Mouse (Mus musculus) hindbrain, embryonic 15.5 days (tissue): ENCODE measurements around the gene Fam120c. TPM values are rescaled to one million over a fixed set of nuclear protein-coding genes. Genes with fewer than 3 reads are reported as not detected.
"Not testable (repeated sequence)": the region's sequence is repeated elsewhere in the genome, so short reads cannot be mapped to it uniquely, and the experiment has no call there.

ENCODE experiments used
- ATAC-seq: fragments of 200-750 bp; cut with Nextera tagmentation; 2 replicates; pipeline ENCODE4 v1.8.0; 2017; ENCODE audit warnings: low read depth, moderate number of reproducible peaks, moderate TSS enrichment; ENCODE audit not compliant: low FRiP score
- H3K27ac ChIP-seq: fragments of 300-500 bp; sonication (generic); replicated peaks from 2 replicates; pipeline ENCODE4 v1.5.1; 2015; ENCODE audit warnings: mild to moderate bottlenecking, inconsistent platforms
- H3K27me3 ChIP-seq: fragments of 300-500 bp; sonication (generic); 2 replicates; pipeline ENCODE4 v1.6.1; 2015; ENCODE audit warnings: control low read depth, inconsistent platforms
- H3K36me3 ChIP-seq: fragments of 300-500 bp; sonication (generic); 2 replicates; pipeline ENCODE4 v1.6.1; 2015; ENCODE audit warnings: control low read depth, inconsistent platforms
- H3K4me1 ChIP-seq: fragments of 300-500 bp; sonication (generic); replicated peaks from 2 replicates; pipeline ENCODE4 v1.6.1; 2015; ENCODE audit warnings: control low read depth, inconsistent platforms
- H3K4me2 ChIP-seq: fragments of 300-500 bp; sonication (generic); 2 replicates; pipeline ENCODE4 v1.6.1; 2015; ENCODE audit warnings: moderate library complexity, mild to moderate bottlenecking, inconsistent platforms
- H3K4me3 ChIP-seq: fragments of 300-500 bp; sonication (generic); 2 replicates; pipeline ENCODE4 v1.5.1; 2015; ENCODE audit warnings: mild to moderate bottlenecking, inconsistent platforms
- H3K9ac ChIP-seq: fragments of 300-500 bp; sonication (generic); 2 replicates; pipeline ENCODE4 v1.6.1; 2015; ENCODE audit warnings: inconsistent platforms
- H3K9me3 ChIP-seq: fragments of 300-500 bp; sonication (generic); 2 replicates; pipeline ENCODE4 v1.6.1; 2016; ENCODE audit warnings: control low read depth, inconsistent platforms
- WGBS: fragments of 180-500 bp; shearing (Covaris S2); methylation state at CpG from one replicate; pipeline ENCODE4 v1.1.7; 2015; 5-methylcytosine and 5-hydroxymethylcytosine counted together
- polyA plus RNA-seq: library from polyadenylated mRNA; unstranded; fragments of >200 nt; fragmentation: Nextera tagmentation; extraction: Ambion mirVana; gene quantifications from 2 replicates; pipeline ENCODE4 v1.2.1, GENCODE M21; 2015

Fam120c gene
- polyA plus RNA-seq, 1 experiment from 2014 or later: 7.5 TPM

DNA sequence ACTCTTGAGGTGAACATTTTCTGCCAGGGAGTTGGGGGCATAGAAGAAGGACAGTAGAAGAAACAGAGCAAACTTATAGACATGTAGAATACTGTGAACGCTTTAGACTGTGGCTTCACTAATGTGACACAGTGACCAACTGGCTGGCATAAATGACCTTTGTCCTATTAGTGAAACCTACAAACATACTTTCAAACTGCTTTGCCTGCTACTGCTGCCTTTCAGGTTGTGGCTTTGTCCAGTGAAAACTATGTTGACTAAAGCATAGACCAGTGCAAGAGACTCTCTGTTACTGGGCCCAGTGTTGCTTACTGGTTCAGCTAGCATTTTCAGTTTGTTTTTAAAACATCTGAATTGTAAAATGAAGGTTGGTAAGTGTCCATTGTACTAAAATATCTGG lies 100.2 kb downstream of the Fam120c start:
- H3K4me2 ChIP-seq: no peak overlapping the region
- no peak overlapping the region for H3K4me3 ChIP-seq
- no peak for ATAC-seq
- WGBS: 92% methylated on average over 1 of the region's 1 CpGs
- no peaks in the 10 kb centered on the region for H3K4me1 ChIP-seq
- H3K27ac ChIP-seq: no peak overlapping the region
- no peaks in the 10 kb centered on the region for H3K9me3 ChIP-seq
- no peaks in the 10 kb centered on the region for H3K27me3 ChIP-seq
- no peaks in the 10 kb centered on the region for H3K36me3 ChIP-seq
- no peak overlapping the region for H3K9ac ChIP-seq

DNA sequence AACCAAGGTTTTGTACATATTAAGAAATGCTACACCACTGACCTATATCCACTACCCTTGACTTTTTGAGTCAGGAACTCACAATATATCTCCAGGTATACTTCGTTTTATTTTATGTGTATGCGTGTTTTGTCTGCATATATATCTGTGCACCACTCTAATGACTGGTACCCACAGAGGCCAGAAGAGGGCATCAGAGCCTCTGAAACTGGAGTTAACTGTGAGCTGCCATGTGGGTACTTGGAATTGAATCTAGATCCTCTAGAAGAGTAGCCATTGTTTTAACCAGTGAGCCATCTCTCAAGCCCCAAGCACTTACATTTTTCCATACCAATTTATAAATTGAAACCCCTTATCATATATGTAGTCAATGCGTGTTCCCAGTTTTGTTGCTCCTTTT lies 144.2 kb downstream of the Fam120c start:
- Histone ChIP-seq H3K9me3 (no peaks in the 10 kb centered on the region), H3K27me3 (no peaks in the 10 kb centered on the region), H3K27ac (no peak overlapping the region), H3K4me3 (no peak overlapping the region), H3K9ac (no peak overlapping the region), H3K36me3 (no peaks in the 10 kb centered on the region), H3K4me1 (no peaks in the 10 kb centered on the region), H3K4me2 (no peak overlapping the region)
- 84% methylated on average over 3 of the region's 3 CpGs for WGBS
- no peak for ATAC-seq

DNA sequence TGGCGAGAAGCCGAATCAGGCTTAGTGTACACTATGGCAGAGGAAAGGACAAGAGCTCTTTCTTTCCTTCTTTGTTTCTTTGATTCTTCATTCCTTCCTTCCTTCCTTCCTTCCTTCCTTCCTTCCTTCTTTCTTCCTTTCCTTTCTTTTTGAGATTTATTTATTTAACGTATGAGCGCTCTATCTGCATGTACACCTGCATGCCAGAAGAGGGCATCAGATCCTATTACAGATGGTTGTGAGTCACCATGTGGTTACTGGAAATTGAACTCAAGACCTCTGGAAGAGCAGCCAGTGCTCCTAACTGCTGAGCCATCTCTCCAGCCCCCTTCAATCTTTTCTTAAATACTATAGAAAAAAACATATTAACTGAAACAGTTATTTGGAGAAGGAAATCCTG lies 149.3 kb downstream of the Fam120c start:
- not testable (repeated sequence) for H3K36me3 ChIP-seq, H3K4me1 ChIP-seq, H3K9ac ChIP-seq, ATAC-seq, H3K27ac ChIP-seq, H3K4me3 ChIP-seq, H3K4me2 ChIP-seq, H3K9me3 ChIP-seq, H3K27me3 ChIP-seq
- WGBS: 88% methylated on average over 4 of the region's 4 CpGs

DNA sequence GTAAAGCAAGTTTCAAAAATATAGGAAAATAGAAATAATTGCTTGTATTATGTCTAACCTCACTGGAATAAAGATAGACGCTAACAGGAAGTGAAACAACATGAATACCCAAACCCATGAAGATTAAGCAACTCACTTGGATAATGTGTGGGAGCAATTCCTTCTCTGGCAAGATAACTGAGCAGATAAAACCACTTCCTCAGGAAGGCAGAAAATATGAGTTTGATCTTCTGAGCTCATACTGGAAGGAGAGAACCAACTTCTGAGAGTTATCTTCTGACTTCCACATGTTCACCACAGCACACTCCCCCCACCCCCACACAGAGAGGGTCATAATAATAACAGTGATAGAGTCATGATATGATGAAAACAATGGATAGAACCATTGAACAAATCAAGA lies 152.6 kb downstream of the Fam120c start:
- Histone ChIP-seq H3K36me3 (no peaks in the 10 kb centered on the region), H3K4me2 (no peak overlapping the region), H3K4me3 (no peak overlapping the region), H3K27me3 (no peaks in the 10 kb centered on the region), H3K4me1 (no peaks in the 10 kb centered on the region), H3K27ac (no peak overlapping the region), H3K9me3 (no peaks in the 10 kb centered on the region), H3K9ac (no peak overlapping the region)
- ATAC-seq: no peak
- WGBS: 86% methylated on average over 1 of the region's 1 CpGs

DNA sequence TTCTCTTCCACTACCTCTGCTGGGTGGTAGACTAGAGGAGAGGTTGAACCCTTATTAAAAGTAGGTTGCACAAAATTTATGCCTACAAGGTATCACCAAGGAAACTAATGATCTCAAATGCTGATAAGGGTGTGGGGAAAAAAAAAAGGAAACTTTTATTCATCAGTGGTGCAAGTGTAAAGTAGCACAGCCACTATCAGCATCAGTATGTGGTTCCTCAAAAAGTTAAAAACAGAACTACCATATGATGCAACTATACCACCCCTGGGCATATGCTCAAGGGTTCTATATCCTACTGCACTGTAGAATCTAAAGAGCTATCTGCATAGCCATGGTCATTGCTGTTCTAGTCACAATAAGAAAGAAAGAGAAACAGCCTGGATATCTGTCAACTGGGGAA lies 164.6 kb downstream of the Fam120c start:
- H3K9ac ChIP-seq: no peak overlapping the region
- H3K4me2 ChIP-seq: no peak overlapping the region
- H3K9me3 ChIP-seq: no peaks in the 10 kb centered on the region
- no peak for ATAC-seq
- no peak overlapping the region for H3K27ac ChIP-seq
- H3K4me1 ChIP-seq: no peaks in the 10 kb centered on the region
- H3K36me3 ChIP-seq: no peaks in the 10 kb centered on the region
- H3K27me3 ChIP-seq: no peaks in the 10 kb centered on the region
- no peak overlapping the region for H3K4me3 ChIP-seq

DNA sequence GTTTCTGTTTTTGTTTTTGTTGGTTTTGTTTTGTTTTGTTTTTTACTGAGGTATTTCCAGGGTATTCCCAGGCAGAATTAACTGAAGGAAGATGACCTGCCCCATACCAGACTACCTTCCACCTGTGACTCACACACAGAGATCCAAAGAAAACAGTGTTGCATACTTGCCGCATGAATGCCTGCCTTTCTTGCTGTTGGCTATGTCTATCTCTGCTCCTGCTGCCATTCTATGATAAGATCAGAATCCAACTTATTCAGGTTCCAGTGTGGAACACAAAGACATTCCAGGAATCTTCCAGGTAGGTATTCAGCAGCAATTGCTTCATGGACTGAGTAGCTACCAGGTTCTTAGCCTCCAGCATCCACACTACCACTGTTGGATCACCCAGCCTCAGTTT lies 165.9 kb downstream of the Fam120c start:
- H3K9me3 ChIP-seq: no peaks in the 10 kb centered on the region
- no peak for ATAC-seq
- H3K36me3 ChIP-seq: no peaks in the 10 kb centered on the region
- no peak overlapping the region for H3K27ac ChIP-seq
- no peak overlapping the region for H3K9ac ChIP-seq
- H3K4me3 ChIP-seq: no peak overlapping the region
- H3K4me2 ChIP-seq: no peak overlapping the region
- H3K4me1 ChIP-seq: no peaks in the 10 kb centered on the region
- WGBS: 88% methylated on average over 1 of the region's 1 CpGs
- H3K27me3 ChIP-seq: no peaks in the 10 kb centered on the region

DNA sequence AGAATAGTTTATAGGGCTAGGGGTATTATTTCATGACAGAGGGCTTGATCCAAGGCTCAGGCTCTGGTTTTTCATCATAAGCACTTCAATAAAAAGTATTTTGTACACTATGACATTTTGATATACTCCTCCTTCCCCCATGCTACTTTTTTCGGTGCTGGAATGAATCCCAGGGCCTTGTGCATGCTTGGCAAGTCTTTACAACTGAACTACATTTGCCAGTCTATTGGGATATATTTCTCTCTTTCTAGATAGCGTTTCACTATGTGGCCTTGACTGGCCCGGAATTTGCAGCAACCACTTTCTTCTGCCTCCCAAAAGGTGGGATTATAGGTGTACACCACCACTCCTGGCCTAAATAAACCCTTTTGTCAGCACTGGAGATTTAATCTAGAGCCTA lies 169.1 kb downstream of the Fam120c start:
- ATAC-seq: no peak
- Histone ChIP-seq H3K4me1 (no peaks in the 10 kb centered on the region), H3K4me2 (no peak overlapping the region), H3K27ac (no peak overlapping the region), H3K4me3 (no peak overlapping the region), H3K9ac (no peak overlapping the region), H3K9me3 (no peaks in the 10 kb centered on the region), H3K36me3 (no peaks in the 10 kb centered on the region), H3K27me3 (no peaks in the 10 kb centered on the region)
- WGBS: 86% methylated on average over 3 of the region's 3 CpGs

DNA sequence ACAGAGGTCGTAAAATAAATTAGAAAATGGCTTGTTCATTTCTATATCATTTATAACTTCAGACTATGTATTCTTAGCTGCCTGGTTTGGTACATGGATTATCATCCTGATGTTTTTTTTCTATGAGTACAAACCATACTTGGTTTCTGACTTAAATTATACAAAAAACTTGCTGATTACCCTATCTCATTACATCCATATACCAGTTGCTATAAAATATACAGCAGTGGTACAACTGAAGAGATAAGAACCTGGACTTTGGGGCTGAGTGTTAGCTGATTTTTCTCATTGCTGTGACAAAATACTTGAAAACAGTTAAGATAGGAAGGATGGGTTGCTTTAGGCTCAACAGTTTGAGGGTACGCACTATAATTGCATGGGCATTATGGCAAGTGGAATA lies 169.7 kb downstream of the Fam120c start:
- WGBS: 94% methylated on average over 2 of the region's 2 CpGs
- H3K36me3 ChIP-seq: no peaks in the 10 kb centered on the region
- H3K27ac ChIP-seq: no peak overlapping the region
- no peaks in the 10 kb centered on the region for H3K27me3 ChIP-seq
- no peaks in the 10 kb centered on the region for H3K9me3 ChIP-seq
- H3K4me3 ChIP-seq: no peak overlapping the region
- no peak for ATAC-seq
- H3K4me2 ChIP-seq: no peak overlapping the region
- no peaks in the 10 kb centered on the region for H3K4me1 ChIP-seq
- no peak overlapping the region for H3K9ac ChIP-seq

DNA sequence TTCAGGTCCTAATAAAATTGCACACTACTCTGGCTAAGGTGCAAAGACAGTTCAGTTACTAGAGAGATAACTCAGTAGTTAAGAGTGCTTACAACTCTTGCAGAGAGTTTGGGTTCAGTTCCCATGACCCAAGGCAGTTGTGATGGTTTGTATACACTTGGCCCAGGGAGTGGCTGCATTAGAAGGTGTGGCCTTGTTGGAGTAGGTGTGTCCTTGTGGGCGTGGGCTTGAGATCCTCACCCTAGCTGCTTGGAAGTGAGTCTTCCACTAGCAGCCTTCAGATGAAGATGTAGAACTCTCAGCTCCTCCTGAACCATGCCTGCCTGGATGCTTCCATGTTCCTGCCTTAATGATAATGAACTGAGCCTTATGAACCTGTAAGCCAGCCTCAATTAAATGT lies 174.2 kb downstream of the Fam120c start:
- Histone ChIP-seq H3K4me1 (0 out of 2 replicates have a peak, but pooled peaks cover 2% of the 10 kb centered on the region), H3K27me3 (no peaks in the 10 kb centered on the region), H3K36me3 (no peaks in the 10 kb centered on the region), H3K9ac (no peak overlapping the region), H3K4me2 (no peak overlapping the region), H3K27ac (no peak overlapping the region), H3K4me3 (no peak overlapping the region), H3K9me3 (no peaks in the 10 kb centered on the region)
- 81% methylated on average over 1 of the region's 1 CpGs for WGBS
- ATAC-seq: no peak

DNA sequence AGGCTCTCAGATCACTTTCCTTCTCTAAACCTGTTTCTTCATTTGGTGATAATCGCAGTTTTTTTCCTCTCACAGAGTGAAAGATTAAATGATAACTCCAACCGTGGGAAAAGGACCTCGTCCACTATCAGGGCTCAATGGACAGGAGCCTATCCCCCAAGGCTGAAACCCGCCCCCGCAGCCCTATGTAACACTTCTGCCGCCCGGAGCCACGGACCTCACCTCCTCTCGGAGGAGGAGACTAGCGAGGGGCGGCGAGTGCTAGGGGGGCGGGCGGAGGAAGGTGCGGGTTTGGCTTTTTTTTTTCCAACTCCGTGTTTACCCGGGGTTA lies 176.1 kb downstream of the Fam120c start:
- Histone ChIP-seq H3K9ac (peak overlapping the region; percentile 65), H3K4me3 (peak overlapping the region; percentile 62), H3K27me3 (no peaks in the 10 kb centered on the region), H3K36me3 (no peaks in the 10 kb centered on the region), H3K9me3 (no peaks in the 10 kb centered on the region), H3K4me1 (0 out of 2 replicates have a peak, but pooled peaks cover 2% of the 10 kb centered on the region), H3K27ac (peak overlapping the region; percentile 99), H3K4me2 (peak overlapping the region; percentile 48)
- 32% methylated on average over 17 of the region's 17 CpGs for WGBS
- no peak for ATAC-seq

DNA sequence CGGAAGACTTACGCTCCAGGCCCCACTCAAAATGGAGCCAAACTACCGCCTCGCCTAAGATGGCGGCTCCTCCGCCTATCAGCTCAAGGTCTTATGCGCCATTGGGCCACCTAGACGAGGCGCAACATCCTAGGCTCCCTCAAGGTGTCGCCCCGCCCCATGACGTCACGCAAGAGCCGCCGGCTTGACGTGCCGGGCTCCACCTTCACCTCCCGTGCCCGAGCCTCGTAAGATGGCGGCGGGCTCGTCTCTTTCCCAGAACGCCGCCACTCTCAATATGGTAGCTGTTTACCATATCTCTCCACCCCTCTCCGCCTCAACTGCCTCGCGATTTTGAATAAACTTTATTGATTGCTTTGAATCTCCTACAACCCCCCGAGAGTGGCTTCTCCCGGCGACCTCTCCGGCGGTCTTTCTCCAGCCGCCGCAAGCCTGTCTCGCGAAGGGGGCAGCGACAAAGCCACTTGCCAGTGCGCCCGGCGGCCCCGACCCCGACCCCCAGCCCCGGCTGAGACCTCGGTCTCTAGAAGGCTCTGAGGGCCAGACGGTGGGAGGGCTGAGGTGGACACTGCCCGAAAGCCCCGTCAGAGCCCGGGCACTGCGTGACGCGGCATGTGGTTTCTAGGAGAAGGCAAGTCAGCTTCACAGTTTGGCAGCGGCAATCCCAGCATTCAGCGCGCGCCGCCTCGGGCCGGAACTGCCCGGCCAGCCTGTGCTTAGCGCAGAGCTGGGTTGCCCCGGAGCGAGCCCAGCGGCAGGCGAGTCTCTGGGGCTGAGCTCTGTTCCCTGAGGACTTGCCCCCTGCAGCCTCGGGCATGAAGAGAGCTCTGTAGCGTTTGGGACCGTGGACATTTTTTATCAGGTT lies 176.7 kb downstream of the Fam120c start, which contains the start of gene Phf8:
Phf8 (plus strand) TSS at position 215 of the 865 bp plus-strand sequence.
- 26% methylated on average over 62 of the region's 68 CpGs for WGBS
- ATAC-seq: peak; percentile 97
- H3K27me3 ChIP-seq: no peaks in the 10 kb centered on the region
- H3K36me3 ChIP-seq: no peaks in the 10 kb centered on the region
- peak within 1 kb of the TSS; percentile 99 for H3K27ac ChIP-seq
- 0 out of 2 replicates have a peak, but pooled peaks cover 2% of the 10 kb centered on the region for H3K4me1 ChIP-seq
- peak within 1 kb of the TSS; percentile 62 for H3K4me3 ChIP-seq
- no peaks in the 10 kb centered on the region for H3K9me3 ChIP-seq
- H3K4me2 ChIP-seq: peak within 1 kb of the TSS; percentile 68
- peak within 1 kb of the TSS; percentile 65 for H3K9ac ChIP-seq
